Mouse (Mus musculus): Measurements from ENCODE around the gene Gtf2ird1.

The Gtf2ird1 gene

GRCm38 (mm10) chr5:134445208-134445831 is 11.2 kb downstream of the Gtf2ird1 start:
- DNase-seq (ENCODE audit: low read depth) = no peak

- DNase-seq (ENCODE audit: low read depth) = no peak
Measured at GRCm38 (mm10) chr5:134444473-134444872, 12.0 kb downstream of the Gtf2ird1 start.

- no peak for DNase-seq (ENCODE audit: low read depth)
Measured at GRCm38 (mm10) chr5:134442066-134442465, 14.4 kb downstream of the Gtf2ird1 start.

- no peak for DNase-seq (ENCODE audit: low read depth)
Measured at GRCm38 (mm10) chr5:134441105-134441504, 15.4 kb downstream of the Gtf2ird1 start.

GRCm38 (mm10) chr5:134440098-134440497 is 16.4 kb downstream of the Gtf2ird1 start:
- no peak for DNase-seq (ENCODE audit: low read depth)

- DNase-seq (ENCODE audit: low read depth) = no peak
Measured at GRCm38 (mm10) chr5:134439481-134439880, 17.0 kb downstream of the Gtf2ird1 start.

- DNase-seq (ENCODE audit: low read depth) = no peak
Measured at GRCm38 (mm10) chr5:134438676-134439425, 17.7 kb downstream of the Gtf2ird1 start.

- DNase-seq (ENCODE audit: low read depth) = peak; percentile 80
Measured at GRCm38 (mm10) chr5:134437459-134437827, 19.1 kb downstream of the Gtf2ird1 start.

- no peak for DNase-seq (ENCODE audit: low read depth)
Measured at GRCm38 (mm10) chr5:134436782-134437458, 19.6 kb downstream of the Gtf2ird1 start.

- no peak for DNase-seq (ENCODE audit: low read depth)
Measured at GRCm38 (mm10) chr5:134435836-134436331, 20.6 kb downstream of the Gtf2ird1 start.

GRCm38 (mm10) chr5:134433137-134433536 is 23.4 kb downstream of the Gtf2ird1 start:
- no peak for DNase-seq (ENCODE audit: low read depth)

- DNase-seq (ENCODE audit: low read depth) = no peak
Measured at GRCm38 (mm10) chr5:134430087-134430486, 26.4 kb downstream of the Gtf2ird1 start.

GRCm38 (mm10) chr5:134427664-134428063 is 28.9 kb downstream of the Gtf2ird1 start:
- no peak for DNase-seq (ENCODE audit: low read depth)

GRCm38 (mm10) chr5:134425601-134426000 is 30.9 kb downstream of the Gtf2ird1 start:
- DNase-seq (ENCODE audit: low read depth) = no peak

GRCm38 (mm10) chr5:134423930-134424329 is 32.6 kb downstream of the Gtf2ird1 start:
- DNase-seq (ENCODE audit: low read depth) = no peak

- DNase-seq (ENCODE audit: low read depth) = no peak
Measured at GRCm38 (mm10) chr5:134423372-134423771, 33.1 kb downstream of the Gtf2ird1 start.

GRCm38 (mm10) chr5:134422265-134422925 is 34.1 kb downstream of the Gtf2ird1 start:
- no peak for DNase-seq (ENCODE audit: low read depth)

GRCm38 (mm10) chr5:134421061-134421460 is 35.5 kb downstream of the Gtf2ird1 start:
- DNase-seq (ENCODE audit: low read depth) = no peak

GRCm38 (mm10) chr5:134419700-134420099 is 36.8 kb downstream of the Gtf2ird1 start:
- no peak for DNase-seq (ENCODE audit: low read depth)

- DNase-seq (ENCODE audit: low read depth) = no peak
Measured at GRCm38 (mm10) chr5:134418315-134419074, 38.0 kb downstream of the Gtf2ird1 start.

- DNase-seq (ENCODE audit: low read depth) = no peak
Measured at GRCm38 (mm10) chr5:134412341-134412740, 44.2 kb downstream of the Gtf2ird1 start.
